Mouse (Mus musculus) heart, postnatal 14 days (tissue): ENCODE results near the gene Smc1a. TPM values are rescaled to one million over a fixed set of nuclear protein-coding genes. Genes with fewer than 3 reads are reported as not detected.
"Not testable (repeated sequence)": the region's sequence is repeated elsewhere in the genome, so short reads cannot be mapped to it uniquely, and the experiment has no call there.

Experiments used
- DNase-seq, 2 experiments: peaks; one replicate each; pipeline ENCODE4 v3.0.0; 2021 to 2022
- intact Hi-C: fragments of 180-260 bp; cut with DNase I; formaldehyde crosslinking; loops from one replicate; pipeline ENCODE4 v1.15.1; 2025
- long read RNA-seq, 2 experiments: library from polyadenylated mRNA; stranded (forward); transcript quantifications; one replicate each; pipeline ENCODE4 v2.0.0; 2021
- total RNA-seq, 2 experiments: library from RNA; stranded (reverse); gene quantifications; 2 replicates each; pipeline ENCODE4 v1.2.3; 2021

Gene Smc1a
- total RNA-seq, result 10 to 100 TPM; 30.2 to 33.1 TPM
- long read RNA-seq, experiment 1, full-length matches to known transcripts, result 28 of 39 reads
- long read RNA-seq, experiment 1, partial matches to known transcripts, result 7 of 39 reads
- long read RNA-seq, experiment 1, other reads (novel, unspliced or antisense), result 4 of 39 reads
- long read RNA-seq, experiment 2, full-length matches to known transcripts, result 35 of 40 reads
- long read RNA-seq, experiment 2, partial matches to known transcripts, result 2 of 40 reads
- long read RNA-seq, experiment 2, other reads (novel, unspliced or antisense), result 3 of 40 reads

- intact Hi-C loops, result loop anchor here (5.0 kb wide), 2 partner anchors 69 to 161 kb away; no protein-coding TSS in a partner anchor
- DNase-seq, result peak; percentile 88 to 93
Observed at GRCm38 (mm10) chrX:152016151-152017145, at the start of gene Smc1a, which contains the start of gene Ribc1. Smc1a (plus strand) TSS chrX:152016428. Ribc1 (minus strand) TSS chrX:152016295.

DNA sequence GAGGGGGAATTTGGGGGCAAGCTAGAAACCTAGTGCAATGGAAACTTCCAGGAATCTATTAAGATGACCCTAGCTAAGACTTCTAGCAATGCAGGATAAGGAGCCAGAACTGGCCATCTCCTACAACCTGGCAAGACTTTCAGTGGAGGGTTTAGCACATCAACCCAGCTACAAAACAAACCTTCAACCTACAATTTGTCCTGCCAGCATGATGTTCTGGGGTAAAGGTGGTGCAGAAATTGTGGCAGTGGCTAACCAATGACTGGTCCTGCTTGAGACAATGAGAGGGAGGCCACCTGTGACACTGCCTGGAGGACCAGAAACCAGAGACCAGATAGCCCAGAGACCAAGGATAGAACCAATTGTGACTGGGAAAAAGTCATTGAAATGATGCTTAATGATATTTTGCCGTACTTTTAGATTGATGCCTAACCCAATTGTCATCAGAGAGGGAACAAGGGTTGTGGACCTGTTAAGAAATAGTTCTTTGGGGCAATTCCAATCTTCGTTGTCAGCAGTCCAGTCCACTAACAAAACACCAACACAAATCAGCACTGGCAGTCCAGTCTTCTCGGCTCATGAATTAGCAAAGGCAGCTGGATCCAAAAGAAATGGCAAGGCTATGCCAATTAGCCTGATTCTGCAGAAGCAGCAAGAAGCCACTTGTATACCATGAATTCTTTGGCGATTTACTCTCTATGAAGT is 17.1 kb upstream of the Smc1a start:
- intact Hi-C loops, result no loop called here
- DNase-seq, result no peak

DNA sequence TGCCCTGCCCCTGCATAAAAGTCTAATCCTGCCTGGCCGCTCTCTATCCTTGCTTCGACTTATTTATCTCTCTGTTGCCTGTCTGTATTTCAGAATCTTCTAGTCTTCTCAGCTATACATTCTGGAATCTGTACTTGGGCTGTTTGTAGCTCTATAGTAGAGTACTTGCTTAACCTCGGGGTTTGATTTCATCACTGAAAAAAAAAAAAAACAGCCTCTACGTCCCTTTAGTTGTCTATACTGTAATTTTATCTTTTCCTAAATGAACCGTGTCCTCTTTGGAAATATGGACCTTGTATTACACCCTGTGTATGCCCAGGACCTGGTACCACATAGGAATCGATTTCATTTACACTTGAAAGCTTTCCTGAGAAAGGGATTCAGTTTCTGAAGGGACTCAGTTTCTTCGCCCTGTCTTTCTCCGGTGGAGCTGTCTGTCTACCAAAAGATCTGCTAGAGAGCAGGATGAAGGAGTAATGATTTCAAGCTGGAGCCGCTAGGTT is 15.0 kb upstream of the Smc1a start:
- intact Hi-C loops, result no loop called here
- no peak for DNase-seq

GRCm38 (mm10) chrX:152001737-152002710 is 14.2 kb upstream of the Smc1a start, which contains the start of gene Hsd17b10:
Hsd17b10 (plus strand) TSS chrX:152001845.
- intact Hi-C loops, result no loop called here
- peak; percentile 82 to 83 for DNase-seq

DNA sequence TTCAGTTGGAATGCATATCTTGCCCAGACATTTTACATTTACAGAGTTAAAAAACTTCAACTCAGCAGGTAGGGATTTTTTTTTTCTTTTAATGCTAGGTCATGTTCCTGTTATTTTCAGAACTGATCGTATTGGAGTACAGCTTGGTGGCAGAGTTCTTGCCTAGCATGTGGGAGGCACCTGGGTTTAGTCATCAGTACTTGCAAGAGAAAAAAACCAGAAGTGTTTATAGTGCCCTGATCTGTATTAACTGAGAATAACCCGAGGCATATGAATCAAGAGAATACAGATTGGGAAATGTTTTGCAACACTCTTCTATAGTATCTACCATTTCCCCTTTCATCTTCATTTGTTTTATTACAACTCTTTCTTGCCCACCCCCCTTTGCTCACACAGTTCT is 13.4 kb upstream of the Smc1a start:
- no peak for DNase-seq
- intact Hi-C loops, result no loop called here

DNA sequence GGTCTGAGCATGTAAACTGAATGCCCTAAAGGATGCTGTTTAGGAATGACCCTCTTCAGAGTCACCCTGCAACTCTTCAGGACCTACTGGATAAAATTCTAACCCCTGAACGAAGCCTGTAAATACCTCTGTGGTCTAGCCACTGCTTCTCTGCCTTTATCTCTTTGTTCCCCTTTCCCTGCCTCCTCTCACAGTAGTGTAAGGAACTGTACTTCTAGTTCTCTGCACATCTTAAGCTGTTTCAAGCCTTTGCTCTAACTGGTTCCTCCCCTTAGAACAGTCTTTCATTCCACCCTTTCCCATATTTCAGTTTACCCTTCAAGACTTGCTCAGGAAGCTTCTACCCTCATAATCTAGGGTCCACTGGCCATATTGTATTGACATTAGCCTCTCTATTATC is 8.4 kb upstream of the Smc1a start:
- intact Hi-C loops, result no loop called here
- DNase-seq, result no peak

GRCm38 (mm10) chrX:152015752-152016150 is 477 bp upstream of the Smc1a start:
- no peak for DNase-seq
- intact Hi-C loops, result loop anchor here (5.0 kb wide), 2 partner anchors 68 to 162 kb away; no protein-coding TSS in a partner anchor

DNA sequence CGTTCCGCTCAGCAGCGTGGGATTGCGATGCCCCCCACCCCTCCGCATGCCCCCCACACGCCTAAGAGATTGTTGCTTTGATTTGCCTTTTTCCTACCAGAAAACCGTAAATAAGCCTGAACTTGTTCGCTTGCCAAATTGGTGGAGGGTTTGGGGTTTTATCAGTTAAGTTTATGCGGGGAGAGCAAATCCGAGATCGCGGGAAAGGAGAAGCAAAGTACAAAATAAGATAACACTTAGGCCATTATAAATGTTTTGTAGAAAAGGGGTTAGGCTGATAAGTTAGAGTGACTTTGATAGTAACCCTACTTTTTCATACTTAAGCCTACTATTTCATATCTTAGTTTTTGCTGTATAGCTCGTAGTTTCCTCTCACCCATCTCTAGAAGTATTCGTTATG is 958 bp downstream of the Smc1a start:
- no peak for DNase-seq
- intact Hi-C loops, result loop anchor here (5.0 kb wide), 2 partner anchors 70 to 160 kb away; no protein-coding TSS in a partner anchor

- intact Hi-C loops, result loop anchor here (5.0 kb wide), 2 partner anchors 72 to 158 kb away; no protein-coding TSS in a partner anchor
- no peak for DNase-seq
Observed at GRCm38 (mm10) chrX:152019294-152019693, 3.1 kb downstream of the Smc1a start.

- DNase-seq, result no peak
- intact Hi-C loops, result no loop called here
Observed at GRCm38 (mm10) chrX:152039865-152040264, 23.6 kb downstream of the Smc1a start.

DNA sequence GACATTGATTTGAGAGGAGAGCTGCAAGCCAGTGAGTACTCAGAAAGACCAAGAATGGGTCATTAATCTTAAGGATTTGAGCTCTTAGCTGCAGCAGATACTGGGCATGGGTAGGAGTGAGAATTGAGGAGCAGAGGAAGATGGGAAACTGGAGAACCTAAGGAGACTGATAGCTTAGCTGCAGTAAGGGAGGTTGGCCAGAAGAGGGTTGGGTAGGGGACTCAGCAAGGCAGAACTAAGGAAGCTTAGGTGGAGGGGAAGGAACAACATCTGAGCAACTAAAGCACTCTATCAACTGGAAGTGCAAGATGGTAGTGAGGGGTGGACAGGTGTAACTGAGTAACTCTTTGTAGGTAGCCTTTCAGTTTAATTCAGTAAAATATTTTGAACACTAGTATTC is 31.0 kb downstream of the Smc1a start:
- DNase-seq, result no peak
- intact Hi-C loops, result no loop called here

GRCm38 (mm10) chrX:152052546-152052945 is 36.3 kb downstream of the Smc1a start:
- intact Hi-C loops, result no loop called here

GRCm38 (mm10) chrX:152054094-152054493 is 37.9 kb downstream of the Smc1a start:
- no peak for DNase-seq
- intact Hi-C loops, result no loop called here

More at GRCm38 (mm10) chrX:152052546-152052945, 36.3 kb downstream of the Smc1a start:
- no peak for DNase-seq

- intact Hi-C loops, result no loop called here
- DNase-seq, result no peak
Observed at GRCm38 (mm10) chrX:152065674-152066073, 49.4 kb downstream of the Smc1a start.

DNA sequence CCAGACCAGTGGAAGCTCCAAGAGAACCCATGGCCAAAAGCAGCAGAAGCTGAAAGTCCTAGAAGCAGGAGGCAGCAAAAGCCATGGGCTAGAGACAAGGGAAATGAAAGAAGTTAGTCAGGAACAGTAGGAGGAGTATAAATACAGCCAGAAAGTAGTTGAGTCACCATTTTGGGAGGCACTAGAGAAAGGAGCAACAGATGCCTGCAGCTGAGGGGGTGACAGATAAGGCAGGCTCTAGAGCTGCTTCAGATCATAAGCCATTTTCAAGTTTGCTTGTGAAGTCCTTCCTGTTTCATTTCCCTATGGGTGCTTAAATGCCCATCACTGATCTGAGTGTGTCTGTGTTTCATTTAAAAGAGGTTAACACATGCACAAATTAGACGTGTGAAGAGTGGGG is 51.6 kb downstream of the Smc1a start:
- DNase-seq, result no peak
- intact Hi-C loops, result no loop called here

GRCm38 (mm10) chrX:152089832-152090614 is 73.8 kb downstream of the Smc1a start:
- intact Hi-C loops, result not testable (repeated sequence)
- peak; percentile 3 to 12 for DNase-seq

- intact Hi-C loops, result no loop called here
- no peak for DNase-seq
Observed at GRCm38 (mm10) chrX:152097572-152097971, 81.3 kb downstream of the Smc1a start.
